Mouse (Mus musculus) kidney, postnatal 14 days (tissue): ENCODE measurements around the gene Ndufs5.

ENCODE experiments used
- DNase-seq: peaks from one replicate; pipeline ENCODE4 v3.0.0; 2022; ENCODE audit warnings: mixed read lengths

The Ndufs5 gene

DNA sequence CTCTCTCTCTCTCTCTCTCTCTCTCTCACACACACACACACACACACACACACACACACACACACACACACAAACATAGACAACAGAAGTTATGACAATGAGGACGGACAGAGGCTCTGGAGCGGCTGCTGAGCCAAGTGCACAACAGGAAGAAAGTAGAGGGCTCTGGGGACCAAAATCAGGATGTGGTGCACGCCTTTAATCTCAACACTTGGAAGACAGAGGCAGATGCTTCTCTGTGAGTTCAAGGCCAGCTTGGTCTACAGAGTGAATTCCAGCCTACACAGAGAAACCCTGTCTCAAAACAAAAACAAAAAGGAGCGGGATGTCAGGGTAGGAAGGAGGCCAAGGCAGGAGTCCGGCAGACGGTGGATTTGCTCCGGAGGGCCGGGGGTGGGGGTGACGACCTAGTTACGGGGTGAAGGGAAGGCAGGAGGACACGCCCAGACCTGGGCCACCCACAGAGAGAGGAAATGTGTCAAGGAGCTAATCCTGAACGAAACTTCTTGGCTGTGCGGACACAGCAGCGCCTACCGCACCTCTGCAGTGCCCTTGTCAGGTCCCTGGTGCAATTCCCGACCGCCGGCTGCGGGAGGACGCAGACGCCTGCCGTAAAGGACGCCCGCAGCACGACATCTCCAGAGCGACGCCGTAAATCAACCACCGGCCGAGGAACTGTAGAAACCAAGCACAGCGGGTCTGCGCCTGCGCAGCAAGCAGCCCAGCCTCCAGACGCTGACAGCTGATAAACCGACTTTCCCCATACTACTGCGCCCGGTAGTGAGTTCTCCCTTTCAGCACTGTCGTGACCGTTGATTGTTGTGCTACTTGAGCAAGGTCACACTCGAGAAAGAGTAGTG is at the start of gene Ndufs5:
Gene Ndufs5 (minus strand): TSS at position 629 of the 860 bp plus-strand sequence.
- peak; percentile 98 for DNase-seq

DNA sequence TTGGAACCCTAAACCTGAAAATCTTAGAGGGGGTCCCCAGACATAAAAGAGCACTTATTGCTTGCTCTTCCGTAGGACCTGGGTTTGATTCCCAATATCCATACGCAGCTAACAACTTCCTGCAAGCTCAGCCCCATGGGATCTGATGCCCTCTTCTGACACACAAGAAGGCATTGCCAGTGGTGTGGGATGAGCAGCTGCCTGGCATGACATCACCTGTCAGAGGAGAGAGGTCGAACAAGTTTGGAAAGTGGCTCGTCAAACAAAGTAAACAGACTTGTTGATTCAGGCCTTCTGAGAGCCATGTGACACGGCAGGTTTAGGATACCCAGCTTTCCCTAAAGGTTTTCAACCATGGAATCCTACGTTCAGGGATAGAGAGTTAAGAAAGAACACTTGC is 47.1 kb upstream of the Ndufs5 start:
- no peak for DNase-seq

DNA sequence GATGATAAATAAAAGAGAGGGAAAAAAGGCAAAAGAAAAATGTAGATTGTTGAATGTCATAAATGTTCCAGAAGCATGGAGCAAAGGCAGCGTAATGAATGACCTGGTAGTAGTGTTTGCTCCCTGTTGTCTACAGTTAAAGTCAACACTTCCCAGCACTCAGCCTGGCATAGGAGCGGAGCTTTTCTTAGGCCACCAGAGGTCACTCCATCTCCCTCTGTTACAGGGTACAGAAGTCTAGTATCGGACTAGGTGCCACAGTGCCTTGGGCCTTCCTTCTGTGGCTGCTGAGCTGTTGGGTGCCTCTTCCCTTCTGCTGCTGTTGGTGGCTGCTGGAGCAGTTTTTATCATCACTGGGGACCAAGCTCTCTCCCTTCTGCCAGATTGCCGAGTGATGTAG is 40.3 kb upstream of the Ndufs5 start:
- DNase-seq: peak; percentile 41

DNA sequence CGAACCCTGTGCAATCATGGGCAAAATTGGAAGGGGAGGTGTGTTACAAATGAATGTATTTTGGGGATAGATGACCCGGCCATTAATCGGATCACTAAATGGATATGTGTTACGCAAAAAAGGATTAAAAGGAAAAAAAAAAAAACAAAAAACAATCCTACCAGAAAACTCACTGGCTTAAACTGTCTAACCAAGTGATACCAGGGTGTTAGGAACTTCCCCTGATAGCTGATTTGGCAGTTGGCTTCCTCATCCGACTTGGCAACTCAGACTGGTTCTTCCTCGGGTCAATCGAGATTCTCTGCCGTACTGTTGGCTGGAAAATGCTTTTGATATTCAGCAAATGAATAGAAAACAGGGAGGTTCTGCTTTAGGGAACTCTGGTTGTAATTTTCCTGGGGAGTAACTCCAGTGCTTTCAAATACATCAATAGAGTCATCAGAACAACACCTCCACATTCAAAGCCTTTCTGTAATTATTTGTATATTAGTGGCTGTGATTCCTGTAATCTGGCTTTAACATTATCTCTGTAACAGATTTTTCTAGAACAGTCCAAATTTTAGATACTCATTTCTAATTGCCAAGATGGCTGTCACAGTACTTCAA is 32.8 kb upstream of the Ndufs5 start:
- DNase-seq: peak; percentile 54

DNA sequence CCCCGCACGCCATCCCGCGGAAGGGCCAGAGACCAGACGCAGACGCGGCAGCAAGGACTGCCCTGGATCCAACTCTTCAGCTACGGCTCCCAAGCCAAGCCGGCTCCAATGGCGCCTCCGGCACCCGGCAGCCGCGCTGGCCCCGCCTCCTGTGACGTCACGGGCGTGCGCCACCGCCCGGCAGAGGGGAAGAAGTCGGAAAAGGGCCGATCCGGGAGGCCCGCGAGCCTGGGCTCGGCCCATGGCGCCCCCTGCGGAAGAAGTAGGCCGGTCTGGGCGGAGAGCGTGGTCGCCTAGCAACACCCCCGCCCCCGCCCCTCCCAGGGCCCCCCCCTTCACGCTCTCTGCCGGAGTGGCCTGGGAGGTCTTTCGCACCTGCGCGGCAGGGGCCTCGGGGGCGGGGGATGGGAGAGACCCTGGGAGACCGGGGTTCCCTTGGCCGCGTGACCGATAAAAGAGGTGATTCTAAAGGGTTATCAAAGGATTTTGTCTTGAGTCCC is 32.2 kb upstream of the Ndufs5 start, which contains the start of gene Akirin1:
Gene Akirin1 (minus strand): TSS at position 194 of the 500 bp plus-strand sequence.
- peak; percentile 99 for DNase-seq

DNA sequence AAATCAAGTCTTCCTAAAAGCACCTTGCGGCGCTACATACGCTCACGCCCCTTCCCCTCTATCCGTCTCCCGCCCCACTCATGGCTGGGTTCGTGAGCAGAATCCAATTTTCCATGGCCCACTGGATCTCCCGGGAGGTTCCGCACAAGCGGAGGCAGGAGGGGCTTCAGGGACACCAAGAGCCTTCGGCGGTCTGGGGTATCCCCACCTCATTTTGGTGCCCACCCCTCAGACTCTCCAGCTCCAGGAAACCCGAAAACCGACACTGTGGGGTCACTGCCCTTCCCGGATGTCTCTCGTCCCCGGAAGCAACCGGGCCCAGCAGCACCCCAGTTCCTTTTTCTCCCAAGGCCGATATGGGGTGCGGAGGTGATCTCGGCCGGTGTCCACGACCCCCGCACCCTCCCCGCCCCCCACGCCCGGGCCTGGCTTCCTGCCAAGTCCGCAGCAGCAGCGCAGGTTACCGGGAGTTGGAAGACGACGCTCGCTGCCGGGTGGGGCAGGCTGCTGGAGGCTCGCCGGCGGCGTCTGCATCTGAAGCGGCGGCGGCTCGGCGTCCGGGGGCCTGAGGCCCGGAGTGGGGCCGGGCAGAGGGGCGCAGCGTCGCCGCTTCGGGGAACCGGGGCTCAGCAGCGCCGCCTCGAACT is 31.6 kb upstream of the Ndufs5 start:
- DNase-seq: no peak

DNA sequence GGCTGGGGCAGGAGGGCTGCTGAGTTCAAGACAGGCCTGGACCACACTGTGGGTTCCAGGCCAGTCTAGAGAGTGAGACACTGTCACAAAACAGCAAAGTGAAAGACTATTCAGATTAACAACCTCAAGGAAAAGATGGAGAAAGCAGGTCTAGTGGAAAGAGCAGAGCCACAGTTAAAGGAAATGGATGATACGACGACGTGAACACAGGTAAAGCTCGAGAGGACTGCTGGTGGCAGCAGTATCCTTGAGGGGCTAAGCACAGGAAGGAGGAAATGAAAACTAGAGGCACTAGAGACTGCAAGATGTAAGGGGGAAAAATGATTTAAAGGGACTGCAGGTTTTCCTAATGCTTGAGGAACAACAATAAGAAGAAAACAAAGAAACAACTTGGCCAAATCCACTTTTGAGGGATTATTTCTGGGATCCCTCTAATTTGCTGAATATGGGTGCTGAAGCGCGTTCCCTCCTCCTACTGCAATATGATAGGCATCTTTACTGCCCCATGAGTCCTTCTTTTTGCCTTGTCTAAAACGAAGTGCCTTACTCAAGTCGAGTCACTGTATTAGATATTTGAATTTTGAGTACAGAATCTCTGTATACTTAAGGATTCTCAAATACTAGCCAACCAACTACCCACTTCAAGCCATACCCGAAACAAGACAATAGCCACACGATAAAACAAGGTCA is 30.9 kb upstream of the Ndufs5 start:
- DNase-seq: no peak

DNA sequence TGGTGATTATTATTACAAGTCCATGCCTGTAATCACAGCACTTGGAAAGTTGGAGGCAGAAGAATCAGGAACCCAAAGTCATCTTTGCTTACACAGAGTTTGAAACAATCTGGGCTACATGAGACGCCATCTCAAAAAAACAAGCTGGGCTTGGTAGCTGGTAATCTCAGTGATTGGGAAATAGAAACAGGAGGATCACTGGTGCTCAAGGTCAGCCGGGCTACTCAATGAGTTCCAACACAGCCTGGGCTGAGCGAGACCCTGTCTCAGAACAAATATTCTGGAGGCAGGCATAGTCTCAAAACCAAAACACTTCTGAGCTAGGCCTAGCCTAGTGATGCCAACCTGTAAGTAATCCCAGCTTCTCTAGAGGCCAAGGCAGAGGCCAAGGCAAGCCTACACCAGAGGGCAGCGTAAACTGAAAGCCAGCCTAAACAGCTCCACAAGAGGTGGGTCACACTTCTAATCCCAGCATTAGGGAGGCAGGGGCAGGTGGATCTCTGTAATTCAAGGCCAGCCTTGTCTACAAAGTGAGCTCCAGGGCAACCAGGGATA is 27.3 kb upstream of the Ndufs5 start:
- DNase-seq: no peak

DNA sequence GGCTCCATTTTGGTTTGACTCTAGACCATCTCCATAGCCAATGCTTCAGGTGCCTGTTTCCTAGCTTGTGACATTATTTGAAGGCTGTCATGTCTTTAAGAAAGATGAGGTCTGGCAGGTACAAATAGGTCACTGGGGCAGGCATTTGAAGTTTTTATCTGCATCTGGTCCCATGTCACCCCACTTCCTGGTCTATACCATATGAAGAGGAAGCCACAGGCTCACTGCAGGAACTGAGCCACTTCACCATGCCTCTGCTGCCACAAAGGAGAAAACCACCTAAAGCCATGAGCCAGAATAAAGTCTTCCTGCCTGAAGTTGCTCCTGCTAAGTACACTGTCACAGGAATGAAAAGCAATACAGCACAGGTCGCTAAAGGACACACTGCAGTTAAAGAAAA is 24.9 kb upstream of the Ndufs5 start:
- no peak for DNase-seq

DNA sequence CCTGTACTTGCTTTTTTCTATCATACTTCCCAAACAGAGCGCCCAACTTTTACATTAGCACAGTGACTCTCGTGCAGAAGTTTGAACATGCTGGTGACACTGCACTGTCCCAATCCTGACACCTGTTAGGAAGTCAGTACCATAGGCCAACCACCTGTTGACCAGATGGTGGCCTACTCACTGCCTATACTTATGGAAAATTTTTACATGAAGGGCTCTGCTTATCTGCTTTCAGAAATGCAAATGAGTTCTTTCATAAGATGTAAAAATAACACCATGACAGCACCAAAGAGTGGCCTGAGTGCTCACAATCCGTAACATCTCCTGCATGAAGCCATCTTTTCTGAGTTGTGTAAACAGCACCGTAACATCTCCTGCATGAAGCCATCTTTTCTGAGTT is 20.7 kb upstream of the Ndufs5 start:
- no peak for DNase-seq

DNA sequence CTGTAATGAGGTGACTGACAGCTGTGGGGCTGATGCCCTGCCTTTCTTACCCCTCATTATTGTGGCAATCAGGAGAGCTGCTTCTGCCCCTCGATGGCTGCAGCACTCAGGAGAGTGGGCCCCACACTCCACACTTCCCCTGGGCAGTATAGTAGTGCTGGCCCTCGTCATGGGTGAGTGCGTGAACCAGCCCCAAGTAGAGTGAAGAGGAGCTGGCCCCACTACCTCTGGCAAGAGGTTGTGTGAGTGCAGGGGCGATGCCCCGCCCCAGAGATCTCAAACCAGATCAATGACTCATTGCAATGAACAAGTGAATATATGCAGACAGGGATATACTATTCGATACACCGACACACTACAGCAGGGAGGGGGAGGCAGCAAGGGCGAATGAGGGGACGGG is 15.5 kb upstream of the Ndufs5 start:
- no peak for DNase-seq

DNA sequence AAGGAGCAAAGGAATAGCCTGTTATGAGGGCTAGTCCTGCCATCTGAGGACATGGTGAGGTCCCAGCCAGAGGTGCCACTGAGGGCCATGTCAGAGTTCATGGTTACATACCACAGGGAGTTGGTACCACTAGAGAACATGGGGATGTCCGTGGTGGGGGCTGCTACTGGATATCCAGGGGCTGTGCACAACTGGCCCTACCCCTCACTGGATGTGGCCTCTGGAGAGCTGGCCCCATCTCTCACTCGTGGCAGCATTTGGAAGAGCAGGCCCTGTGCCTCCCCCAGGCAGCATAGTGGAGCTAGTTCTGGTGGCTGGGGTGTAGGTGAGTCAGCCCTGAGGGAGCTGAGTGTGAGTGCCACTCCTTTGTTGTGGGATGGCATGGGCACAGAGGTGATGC is 14.9 kb upstream of the Ndufs5 start:
- no peak for DNase-seq

DNA sequence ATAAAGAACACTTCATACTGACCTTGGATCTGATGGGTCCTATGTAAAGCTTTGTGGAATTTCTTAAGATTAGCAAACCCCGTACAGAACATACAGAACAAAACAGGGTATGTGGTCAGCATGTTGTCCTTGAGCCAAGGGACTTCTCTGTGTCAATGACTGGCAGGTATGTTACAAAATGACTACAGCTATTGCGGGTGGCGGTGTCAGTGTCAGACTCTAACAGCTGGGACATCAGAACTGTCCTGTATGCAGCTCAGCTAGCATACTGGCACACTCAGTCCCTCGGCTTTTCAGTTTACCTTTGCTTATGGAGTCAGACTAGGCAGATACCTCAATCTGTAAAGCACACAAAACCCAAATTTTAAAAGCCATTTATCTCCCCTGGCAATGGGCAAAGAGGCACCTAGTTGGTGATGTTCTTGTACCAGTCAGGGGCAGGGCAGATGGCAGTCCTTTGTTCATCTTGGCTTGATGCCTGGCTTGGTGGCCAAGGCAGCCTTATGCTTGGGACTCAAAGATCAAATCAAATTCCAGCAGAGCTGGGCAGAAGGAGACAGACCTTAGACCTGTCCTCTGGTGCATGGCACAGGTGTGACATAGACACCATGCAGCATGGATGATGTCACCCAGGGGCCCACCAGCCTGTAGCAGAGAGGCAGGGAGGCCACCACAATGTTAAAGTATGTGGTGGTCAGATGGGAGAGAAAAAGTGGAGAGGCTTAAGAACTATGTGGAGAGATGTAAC is 14.3 kb upstream of the Ndufs5 start:
- DNase-seq: no peak

DNA sequence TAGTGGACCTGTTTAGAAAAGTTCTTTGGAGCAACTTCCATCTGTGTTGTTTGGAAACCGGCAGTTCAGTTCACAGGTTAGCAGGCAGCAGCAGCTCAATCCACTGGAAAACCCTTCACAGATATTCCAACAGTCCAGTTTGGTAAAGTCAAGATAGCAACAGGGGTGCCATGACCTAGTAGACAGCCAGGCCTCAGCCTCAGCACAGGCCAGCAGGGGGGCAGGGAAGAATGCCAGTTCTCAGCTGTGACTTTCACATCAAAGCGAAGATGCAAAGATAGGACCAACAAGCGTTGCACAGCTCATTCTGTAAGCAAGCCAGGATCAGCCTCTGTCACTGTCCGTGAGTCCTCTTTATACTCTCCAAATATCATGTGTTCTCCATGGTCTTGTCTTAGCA is 3.8 kb upstream of the Ndufs5 start:
- DNase-seq: no peak

DNA sequence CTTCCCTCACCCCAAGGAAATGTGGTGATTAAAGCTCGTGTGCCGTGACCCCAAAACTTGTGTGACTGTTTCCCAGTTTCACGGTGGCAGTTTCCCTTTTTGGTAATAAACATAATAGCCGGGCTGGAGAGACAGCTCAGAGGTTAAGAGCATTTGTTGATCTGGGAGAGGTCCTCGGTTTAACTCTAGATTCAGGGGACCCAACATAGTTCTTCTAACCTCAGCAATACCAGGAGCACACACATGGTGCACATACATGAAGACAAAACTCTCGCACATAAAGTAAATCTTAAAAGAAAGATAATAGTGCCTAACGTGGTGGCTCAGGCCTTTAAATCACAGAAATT is 405 bp upstream of the Ndufs5 start:
- no peak for DNase-seq

DNA sequence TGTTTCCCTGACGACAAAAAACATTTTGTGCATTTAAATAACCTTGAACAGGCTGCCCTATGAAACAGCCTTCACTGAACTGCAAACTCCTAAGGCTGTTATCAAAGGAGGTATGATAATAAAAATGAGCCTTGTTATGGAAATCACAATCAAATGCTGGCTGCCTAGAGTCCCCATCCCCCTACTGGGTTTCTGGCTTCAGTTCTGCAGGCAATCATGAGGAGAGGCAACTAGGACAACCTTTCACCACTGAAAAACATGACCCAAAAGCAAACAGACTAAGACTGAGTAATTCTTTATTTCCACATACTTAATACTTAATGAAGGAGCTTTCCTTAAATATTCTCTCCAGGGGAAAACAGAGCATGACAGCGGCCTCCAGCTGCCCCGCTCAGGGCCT is 5.6 kb downstream of the Ndufs5 start:
- DNase-seq: no peak

DNA sequence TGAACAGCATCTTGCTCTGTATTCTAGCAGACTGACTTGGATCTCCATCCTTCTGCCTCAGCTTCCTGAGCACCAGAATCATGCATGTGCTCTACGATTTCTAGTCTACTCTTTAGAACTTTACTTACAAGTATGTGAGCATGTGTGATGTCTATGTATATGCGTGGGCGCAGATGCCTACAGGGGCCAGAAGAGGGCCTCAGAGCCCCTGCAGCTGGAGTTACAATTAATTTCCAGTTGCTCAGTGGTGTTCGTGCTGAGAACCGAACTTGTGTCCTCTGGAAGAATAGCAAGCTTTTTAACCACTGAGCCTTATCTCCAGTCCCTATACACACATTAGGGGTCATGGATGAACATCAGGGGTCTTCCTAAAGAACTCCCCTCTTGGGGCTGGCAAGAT is 10.7 kb downstream of the Ndufs5 start:
- DNase-seq: no peak

DNA sequence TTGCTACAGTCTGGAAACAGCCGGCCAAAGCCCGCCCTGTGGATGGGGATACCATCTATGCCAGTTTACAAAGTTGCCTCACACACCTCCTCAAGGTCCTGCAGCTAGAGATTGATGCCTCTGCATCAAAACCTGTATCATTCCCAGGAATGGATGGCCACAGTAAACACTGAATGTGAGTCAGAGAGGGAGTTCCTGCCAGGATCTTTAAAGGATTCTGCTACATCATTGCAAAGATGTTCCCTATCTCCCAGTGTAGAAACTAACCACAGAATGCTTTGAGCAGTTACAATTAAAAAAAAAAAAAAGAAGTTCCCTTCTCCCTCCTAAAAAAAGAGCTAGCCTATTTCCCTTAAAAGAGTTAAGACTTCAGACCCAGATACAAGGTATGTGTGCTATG is 12.7 kb downstream of the Ndufs5 start:
- DNase-seq: no peak

DNA sequence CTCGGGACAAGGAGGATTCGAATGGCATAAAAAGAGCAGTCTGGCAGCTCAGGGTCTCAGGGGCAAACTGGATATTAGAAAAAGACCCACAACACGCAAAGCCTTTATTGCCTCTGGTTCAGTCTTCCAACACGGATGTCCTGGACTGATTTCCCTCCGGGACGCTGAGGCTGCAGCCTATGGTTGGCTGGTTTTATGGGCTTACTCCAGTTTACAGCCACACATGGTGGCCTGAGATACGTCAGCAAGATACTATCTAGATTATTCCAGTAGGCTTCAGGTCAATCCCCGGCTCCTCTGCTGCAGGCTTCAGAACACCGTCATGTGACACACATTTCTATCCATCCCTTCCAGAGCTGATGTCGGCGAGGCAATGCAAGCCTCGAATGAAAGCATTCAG is 24.6 kb downstream of the Ndufs5 start:
- DNase-seq: no peak

DNA sequence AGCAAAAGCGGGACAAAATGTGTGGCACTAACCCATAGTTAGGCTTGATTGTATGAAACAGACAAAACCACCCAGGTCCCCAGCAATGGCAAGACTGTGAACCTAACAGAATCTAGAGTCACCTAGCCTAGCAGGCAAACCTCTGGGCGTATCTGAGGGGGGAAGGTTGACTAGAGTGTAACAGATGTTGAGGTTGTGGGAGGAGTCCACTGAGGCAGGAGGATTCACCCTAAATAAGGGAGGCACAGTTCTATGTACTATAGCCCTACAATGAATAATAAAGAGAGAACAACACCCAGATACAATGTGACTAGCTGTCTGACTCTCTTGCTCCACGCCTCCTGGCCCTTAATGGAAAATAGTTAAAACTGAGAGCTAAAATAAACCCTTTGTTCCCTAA is 25.9 kb downstream of the Ndufs5 start:
- no peak for DNase-seq

DNA sequence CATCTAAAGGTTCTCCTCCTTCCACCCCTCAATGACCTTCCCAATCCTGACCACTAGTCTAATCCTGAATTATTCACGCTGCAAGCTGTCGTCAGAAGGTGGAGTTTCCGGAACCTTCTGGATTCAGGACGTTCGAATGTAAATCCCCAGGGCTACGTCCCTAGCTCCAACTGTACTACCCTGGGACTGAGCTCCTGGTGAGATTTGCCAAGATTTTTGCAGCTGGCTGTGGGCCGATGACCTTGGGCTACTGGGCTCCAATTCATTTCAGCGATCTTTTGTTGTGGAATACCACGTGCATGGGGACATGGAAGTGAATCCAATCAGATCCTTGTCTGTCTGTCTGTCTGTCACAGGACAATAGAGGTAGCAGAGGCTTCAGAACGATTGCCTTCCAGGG is 27.7 kb downstream of the Ndufs5 start:
- no peak for DNase-seq
